Mouse (Mus musculus) left cerebral cortex, adult 2 months (tissue): Measurements from ENCODE around the gene Coa4. TPM values are rescaled to one million over a fixed set of nuclear protein-coding genes. Genes with fewer than 3 reads are reported as not detected.
"Not testable (repeated sequence)": the region's sequence is repeated elsewhere in the genome, so short reads cannot be mapped to it uniquely, and the experiment has no call there.

Experiments used
- DNase-seq, 2 experiments: peaks; one replicate each; pipeline ENCODE4 v3.0.0; 2021 to 2022; ENCODE audit warnings: low spot score in 2 of 2, mixed read lengths in 1 of 2; ENCODE audit errors: extremely low spot score in 1 of 2
- H3K27ac ChIP-seq: fragments of 200-600 bp; 2 replicates; pipeline ENCODE4 v1.8.1; 2022
- H3K4me3 ChIP-seq: fragments of 200-600 bp; 2 replicates; pipeline ENCODE4 v1.8.1; 2022
- CTCF ChIP-seq: fragments of 200-600 bp; IDR thresholded peaks from 2 replicates; pipeline ENCODE4 v1.8.1; 2022; ENCODE audit warnings: antibody characterized with exemption, mild to moderate bottlenecking, moderate library complexity
- intact Hi-C: fragments of 180-260 bp; cut with DNase I; formaldehyde crosslinking; loops from one replicate; pipeline ENCODE4 v1.15.1; 2025
- total RNA-seq, 2 experiments: library from RNA; stranded (reverse); gene quantifications; 2 replicates each; pipeline ENCODE4 v1.2.3; 2021

Coa4 gene
- total RNA-seq, 2 experiments from 2014 or later, result 9.3 to 12.3 TPM

DNA sequence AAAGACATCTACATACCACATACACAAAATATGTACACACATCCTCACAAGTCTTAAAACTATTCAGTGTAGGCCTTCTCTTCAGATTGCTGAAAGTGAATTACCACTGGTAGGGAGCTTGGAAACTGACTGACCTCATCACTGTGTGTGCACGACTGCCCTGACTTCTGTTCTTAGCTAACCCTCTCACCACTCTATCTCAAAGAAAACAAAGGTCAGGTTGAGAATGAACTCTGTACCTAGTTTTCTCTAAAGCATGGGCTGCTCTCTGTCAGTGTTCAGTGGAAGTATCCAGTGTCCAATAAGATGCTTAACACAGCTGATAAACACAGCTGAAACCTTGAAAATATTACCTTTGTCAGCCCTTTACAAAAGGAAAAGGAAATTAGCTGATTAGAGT, 7.6 kb downstream of the Coa4 start:
- TF ChIP-seq CTCF, result no peak
- no peak for DNase-seq
- Histone ChIP-seq H3K4me3 (no peak overlapping the region), H3K27ac (no peak overlapping the region)
- intact Hi-C loops, result no loop called here

DNA sequence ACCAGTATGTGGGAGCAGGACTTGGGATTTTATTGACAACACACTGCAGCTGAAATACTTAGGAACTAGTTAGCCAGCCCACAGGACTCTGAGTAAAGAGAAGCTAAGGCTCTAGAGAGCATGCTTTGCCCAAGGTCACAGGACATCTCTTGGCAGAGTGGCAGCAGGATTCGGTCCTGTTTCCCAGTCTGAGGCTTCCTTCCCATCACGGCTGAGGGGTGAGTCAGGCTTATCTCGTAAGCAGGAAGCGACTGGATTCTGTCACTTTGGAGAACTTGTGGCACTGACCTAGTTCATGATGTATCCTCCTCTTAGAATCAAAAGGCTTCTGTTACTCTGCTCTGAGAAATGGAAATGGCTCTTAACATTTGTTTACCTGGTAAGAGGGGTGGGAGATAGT, 10.8 kb downstream of the Coa4 start:
- no peak for DNase-seq
- TF ChIP-seq CTCF, result no peak
- Histone ChIP-seq H3K4me3 (no peak overlapping the region), H3K27ac (no peak overlapping the region)
- intact Hi-C loops, result no loop called here

DNA sequence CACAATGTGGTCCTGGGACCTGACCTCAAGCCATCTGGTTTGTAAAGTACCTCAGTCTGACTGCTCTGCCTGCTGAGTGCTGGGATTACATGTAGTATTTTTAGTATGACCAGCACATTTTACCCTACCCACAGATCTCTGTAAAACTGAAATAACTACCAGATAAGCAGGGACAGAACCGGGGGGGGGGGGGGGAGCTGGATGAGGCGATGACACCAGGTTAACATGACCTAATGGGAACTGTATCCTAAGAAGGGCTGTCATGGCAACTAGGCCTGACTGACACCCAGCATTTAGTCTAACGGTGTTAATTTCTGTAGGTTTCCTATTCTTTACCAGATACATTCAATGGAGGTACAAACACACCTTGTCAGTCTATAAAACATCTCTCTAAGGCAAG, 12.9 kb downstream of the Coa4 start:
- H3K4me3 ChIP-seq, result no peak overlapping the region
- no peak for DNase-seq
- intact Hi-C loops, result no loop called here
- H3K27ac ChIP-seq, result peak overlapping the region; percentile 58; the same call in 1 of the 2 replicates
- TF ChIP-seq CTCF, result no peak

DNA sequence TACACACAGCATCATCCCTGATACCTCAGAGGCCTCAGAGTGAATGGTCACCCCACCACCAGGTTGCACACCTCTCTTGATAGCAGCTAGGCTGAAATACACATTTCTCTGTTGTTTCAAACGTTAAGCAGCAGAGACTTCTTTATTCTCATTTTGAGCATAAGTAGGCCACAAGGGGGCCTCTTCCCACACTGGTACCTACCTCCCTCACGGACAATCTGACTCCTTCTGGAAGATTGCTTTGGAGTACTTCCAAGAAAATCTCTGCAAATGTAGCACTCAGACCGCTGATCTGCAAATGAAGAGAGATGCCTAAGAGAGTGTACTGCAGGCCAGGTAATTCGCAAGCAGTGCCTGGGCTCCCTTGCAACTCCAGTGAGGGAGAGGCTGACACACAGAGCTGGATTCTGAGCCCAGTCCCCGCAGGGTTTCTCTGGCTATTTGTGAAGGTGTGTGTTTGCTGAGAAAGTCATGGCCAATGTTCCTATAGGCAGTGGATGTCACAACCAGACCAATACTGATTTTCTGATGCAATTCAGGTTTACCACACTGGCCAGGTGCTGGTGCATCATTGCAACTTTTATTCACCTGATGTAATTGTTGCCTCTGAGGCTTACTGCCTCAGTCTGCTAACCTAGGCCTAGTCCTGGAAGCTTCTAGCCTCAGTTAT, 13.6 kb downstream of the Coa4 start:
- intact Hi-C loops, result no loop called here
- DNase-seq, result peak; percentile 26 to 49
- TF ChIP-seq CTCF, result peak; percentile 62
- Histone ChIP-seq H3K4me3 (no peak overlapping the region), H3K27ac (peak overlapping the region; percentile 58)

DNA sequence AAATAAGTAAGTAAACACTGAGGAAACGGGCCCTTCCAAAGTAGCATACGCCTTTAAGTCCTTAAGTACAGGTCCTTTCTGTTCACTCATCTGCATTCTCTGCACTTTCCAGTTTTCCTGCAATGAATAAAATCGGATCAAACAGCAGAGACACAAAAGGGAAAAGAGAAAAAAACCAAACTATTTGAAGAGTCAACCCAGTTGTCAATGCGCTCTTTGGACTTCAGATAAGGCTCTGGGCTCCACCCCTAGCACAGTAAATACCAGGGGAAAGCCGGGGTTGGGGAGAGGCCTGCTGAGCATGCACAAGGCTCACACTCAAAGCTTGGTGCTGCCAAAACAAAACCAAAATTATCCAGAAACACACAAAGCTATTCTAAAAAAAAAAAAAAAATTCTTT, 18.1 kb downstream of the Coa4 start:
- DNase-seq, result no peak
- Histone ChIP-seq H3K4me3 (no peak overlapping the region), H3K27ac (peak overlapping the region; percentile 95)
- intact Hi-C loops, result loop anchor here (5.0 kb wide), 1 partner anchor 52 kb away; the partner anchor contains the start of genes Mrpl48 and Rab6a
- TF ChIP-seq CTCF, result no peak

DNA sequence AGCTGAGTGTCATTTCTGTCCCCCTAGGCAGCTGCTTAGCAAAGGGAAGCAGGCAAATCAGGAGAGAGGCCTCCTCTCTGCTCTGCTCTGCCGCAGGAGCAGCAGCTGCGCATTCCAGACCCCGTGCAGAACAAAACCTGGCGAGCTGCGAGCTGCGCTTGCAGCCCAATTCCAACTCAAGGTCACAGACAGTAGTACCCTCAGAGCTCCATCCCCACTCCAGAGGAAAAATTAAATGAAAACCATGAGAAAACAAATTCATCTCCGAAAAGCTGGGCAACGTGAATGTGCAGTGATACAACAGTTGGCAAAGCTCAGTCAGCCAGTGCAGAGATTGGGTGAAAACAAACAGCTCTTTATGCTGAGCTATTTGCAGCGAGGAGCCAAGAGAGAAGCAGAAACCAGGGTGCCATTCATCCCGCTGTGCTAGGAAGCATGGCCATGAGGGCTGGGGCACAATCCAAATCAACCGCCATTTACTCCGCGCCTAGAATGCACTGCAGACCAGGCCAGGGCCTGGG, 18.6 kb downstream of the Coa4 start:
- no peak for TF ChIP-seq CTCF
- intact Hi-C loops, result loop anchor here (5.0 kb wide), 1 partner anchor 52 kb away; the partner anchor contains the start of genes Mrpl48 and Rab6a
- H3K27ac ChIP-seq, result peak overlapping the region; percentile 95
- DNase-seq, result peak; percentile 44 to 57
- H3K4me3 ChIP-seq, result no peak overlapping the region

DNA sequence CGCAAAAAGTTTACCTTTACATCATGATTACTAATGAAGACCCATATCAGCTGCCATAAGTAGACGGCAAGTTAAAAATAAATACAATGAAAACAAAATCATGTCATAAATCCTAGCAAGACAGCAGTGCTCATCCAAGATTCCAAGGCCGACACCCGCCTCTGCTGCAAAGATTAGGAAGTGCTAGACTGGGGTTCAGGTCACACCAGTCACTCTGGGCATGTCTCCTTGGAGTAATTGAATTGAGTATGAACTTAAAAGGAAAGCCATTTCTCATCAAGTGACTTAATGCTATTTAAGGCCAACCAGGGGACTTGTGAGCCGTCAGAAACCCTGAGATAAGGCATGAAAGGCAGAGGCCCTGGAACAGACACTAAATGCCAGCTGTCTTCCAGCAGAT, 20.4 kb downstream of the Coa4 start:
- no peak overlapping the region for H3K4me3 ChIP-seq
- H3K27ac ChIP-seq, result peak overlapping the region; percentile 95; the same call in 1 of the 2 replicates
- intact Hi-C loops, result loop anchor here (5.0 kb wide), 1 partner anchor 50 kb away; the partner anchor contains the start of genes Mrpl48 and Rab6a
- TF ChIP-seq CTCF, result no peak
- DNase-seq, result no peak

DNA sequence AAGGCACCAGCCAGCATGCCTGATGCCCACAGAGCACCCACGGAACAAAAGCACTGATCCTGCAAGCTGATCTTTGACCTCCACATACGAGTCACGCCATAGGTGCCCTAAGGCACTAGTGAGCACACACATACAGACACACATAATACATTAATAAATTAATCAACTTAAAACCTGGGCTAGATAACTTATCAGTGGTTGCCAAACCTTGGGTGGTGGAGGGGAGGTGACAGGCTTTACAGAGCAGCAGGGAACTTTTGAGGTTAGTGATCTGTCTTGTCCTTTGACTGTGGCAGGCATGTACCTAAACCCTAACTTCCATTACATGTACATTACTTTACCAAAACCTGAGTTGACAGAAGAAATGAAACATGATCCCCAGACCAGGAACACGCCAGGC, 22.5 kb downstream of the Coa4 start:
- intact Hi-C loops, result loop anchor here (5.0 kb wide), 1 partner anchor 48 kb away; the partner anchor contains the start of genes Mrpl48 and Rab6a
- TF ChIP-seq CTCF, result no peak
- H3K27ac ChIP-seq, result no peak overlapping the region
- no peak for DNase-seq
- H3K4me3 ChIP-seq, result no peak overlapping the region

DNA sequence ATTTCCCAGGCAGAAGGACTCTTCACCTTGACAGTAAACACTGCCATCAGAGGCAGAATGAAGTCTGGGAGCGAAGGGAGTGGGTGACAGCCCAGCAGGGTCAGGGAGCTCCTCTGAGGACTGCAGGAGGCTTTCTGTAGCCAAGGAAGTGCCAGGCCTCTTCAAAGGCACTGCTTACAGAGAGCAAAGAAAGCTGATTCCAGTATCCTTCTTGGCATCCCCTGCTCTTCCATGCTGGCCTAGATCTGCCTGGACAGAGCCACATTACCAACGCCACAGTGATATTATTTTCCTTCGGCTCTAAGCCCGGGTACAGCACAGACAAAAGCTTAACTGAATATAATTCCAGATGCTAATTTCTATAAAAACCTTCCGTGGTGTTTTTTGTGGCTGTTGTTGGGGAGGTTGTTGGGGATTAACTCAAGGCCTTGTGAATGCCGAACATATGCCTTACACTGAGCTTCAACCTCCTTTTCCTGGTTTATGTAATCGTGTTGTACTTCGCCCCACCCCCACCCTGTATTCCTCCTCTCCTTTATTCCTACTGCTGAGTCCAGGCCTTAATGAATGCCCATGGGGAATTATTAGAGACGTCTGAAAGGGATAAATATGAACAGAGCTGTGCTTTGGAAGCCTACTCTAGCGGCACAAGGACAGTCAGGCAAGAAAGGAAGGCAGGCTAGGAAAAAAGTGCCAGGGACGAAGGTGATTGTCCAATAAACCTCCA, 25.2 kb downstream of the Coa4 start:
- no peak for DNase-seq
- H3K27ac ChIP-seq, result peak overlapping the region; percentile 65
- intact Hi-C loops, result no loop called here

DNA sequence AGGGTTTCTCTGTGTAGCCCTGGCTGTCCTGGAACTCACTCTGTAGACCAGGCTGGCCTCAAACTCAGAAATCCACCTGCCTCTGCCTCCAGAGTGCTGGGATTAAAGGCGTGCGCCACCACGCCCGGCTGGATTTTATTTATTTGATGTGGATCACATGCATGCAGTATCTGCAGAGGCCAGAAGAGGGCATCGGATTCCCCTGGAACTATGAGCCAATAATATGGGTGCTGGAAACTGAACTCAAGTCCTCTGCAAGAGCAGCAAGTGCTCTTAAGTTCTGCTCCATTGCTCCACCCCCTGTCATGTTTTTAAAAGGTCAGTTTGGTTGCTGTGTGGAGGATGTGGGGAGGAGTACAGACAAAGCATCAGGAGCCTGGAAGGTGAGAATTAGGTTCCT, 30.4 kb downstream of the Coa4 start:
- H3K27ac ChIP-seq, H3K4me3 ChIP-seq, intact Hi-C loops, DNase-seq: not testable (repeated sequence)

More for the DNA sequence above, 25.2 kb downstream of the Coa4 start:
- H3K4me3 ChIP-seq, result no peak overlapping the region
- TF ChIP-seq CTCF, result no peak

DNA sequence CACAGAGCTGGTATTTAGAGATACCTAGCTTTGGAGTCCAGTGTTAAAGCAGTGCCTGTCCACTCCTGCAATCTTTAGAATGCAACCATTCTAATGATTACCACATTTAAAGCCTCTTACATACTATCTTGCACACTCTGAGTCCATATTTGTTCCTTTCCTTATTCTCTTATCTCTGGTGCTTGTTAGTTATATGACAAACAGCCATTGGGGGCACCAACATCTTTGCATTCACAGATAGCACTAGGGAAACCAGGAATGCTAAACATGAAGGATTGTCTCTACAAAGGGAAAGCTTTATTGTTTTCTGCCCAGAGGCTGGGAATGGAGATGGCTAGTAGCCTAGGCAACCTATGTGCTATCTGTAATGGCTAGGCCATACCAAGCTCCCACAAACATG, 33.0 kb downstream of the Coa4 start:
- TF ChIP-seq CTCF, result no peak
- DNase-seq, result no peak
- intact Hi-C loops, result no loop called here
- no peak overlapping the region for H3K27ac ChIP-seq
- no peak overlapping the region for H3K4me3 ChIP-seq

DNA sequence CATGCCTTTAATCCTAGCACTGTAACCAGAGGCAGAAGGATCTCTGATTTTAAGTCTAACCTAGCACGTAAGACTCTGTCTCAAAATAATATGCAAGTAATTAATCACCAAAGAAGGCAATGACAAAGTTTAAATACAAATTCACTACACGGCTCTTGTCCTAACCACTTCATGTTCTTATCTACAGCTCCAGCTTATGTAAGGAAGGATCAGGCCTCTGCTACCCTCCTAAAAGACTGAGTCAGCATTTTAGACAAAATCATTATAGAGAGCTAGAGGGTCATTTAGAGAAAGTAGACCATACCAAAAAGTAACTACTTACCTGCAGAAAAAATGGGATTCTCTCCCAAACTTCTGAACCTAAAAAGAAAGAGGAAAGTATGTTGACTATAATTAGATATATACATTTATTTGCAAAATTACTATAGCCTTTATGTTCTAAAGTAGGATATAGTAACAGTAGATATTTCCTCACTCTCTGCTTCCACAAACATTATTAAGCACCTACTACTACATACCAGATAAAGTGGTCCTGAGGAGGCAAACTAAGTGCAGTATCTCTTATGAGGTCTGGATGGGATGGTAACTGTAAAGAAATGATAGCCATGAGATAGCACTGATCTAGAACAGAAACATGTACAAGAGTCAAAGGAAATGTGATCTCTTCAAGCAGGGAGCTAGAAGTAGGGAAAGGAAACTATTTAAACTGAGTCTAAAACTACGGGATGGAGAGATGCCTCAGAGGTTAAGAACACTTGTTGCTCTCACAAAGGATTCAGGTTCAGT, 34.3 kb downstream of the Coa4 start:
- Histone ChIP-seq H3K27ac (no peak overlapping the region), H3K4me3 (no peak overlapping the region)
- no peak for DNase-seq
- intact Hi-C loops, result no loop called here
- TF ChIP-seq CTCF, result no peak
